13 mouse cellular contexts compared by ENCODE assay signal in the genomic region with DNA sequence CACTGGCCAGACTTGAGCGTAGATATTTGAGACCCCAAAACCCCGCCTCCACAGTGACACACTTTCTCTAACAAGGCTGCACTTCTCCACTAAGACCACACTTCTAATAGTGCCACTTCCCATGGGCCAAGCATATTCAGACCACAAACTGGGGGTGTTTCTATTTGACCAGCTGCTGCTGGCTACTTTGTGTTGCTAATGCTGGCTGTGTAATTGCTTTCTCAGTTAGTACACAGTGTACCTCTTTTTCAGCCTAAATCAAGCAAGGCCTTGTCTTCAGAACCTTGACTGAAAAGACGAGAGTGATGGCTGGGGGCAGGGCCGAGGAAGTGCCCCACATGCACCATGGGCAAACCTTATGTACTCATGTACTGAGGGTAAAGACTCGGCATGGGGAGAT.
A peak's percentile ranks its signal among the peaks of the same experiment; 100 is the strongest.
DNase-seq lines count a peak whose midpoint lies in the region; ATAC-seq and TF ChIP-seq lines count a peak whose summit lies in the region.
"Had no signal": no experiment of that assay in that cellular context is flagged by ENCODE, and none has a peak within 500 bp of the region (broad histone marks: within the 10 kb centered on the region; RNA-seq: fewer than 3 reads in every experiment).

No protein-coding gene starts in this region.

- no peak overlapping the region for H3K4me2 ChIP-seq in hindbrain, embryonic 15.5 days
- no peak overlapping the region for H3K4me2 ChIP-seq in hindbrain, embryonic 14.5 days (replicated peaks)
- no peak overlapping the region for H3K4me2 ChIP-seq in hindbrain, postnatal 0 days (ENCODE audit: low read depth, low read length)

- H3K27me3 ChIP-seq in hindbrain, embryonic 15.5 days, result no peaks in the 10 kb centered on the region
- no peaks in the 10 kb centered on the region for H3K27me3 ChIP-seq in hindbrain, embryonic 14.5 days (ENCODE audit: control insufficient read depth, insufficient read depth, low read length)
- H3K27me3 ChIP-seq in hindbrain, postnatal 0 days (ENCODE audit: insufficient read depth, low read length), result no peaks in the 10 kb centered on the region
- H3K27me3 ChIP-seq in thymus, adult 2 months (ENCODE audit: control insufficient read depth, insufficient read depth, low read length), result no peaks in the 10 kb centered on the region

- H3K4me1 ChIP-seq in hindbrain, embryonic 15.5 days (replicated peaks), result peaks cover 24% of the 10 kb centered on the region
- peaks cover 16% of the 10 kb centered on the region for H3K4me1 ChIP-seq in hindbrain, embryonic 14.5 days (replicated peaks; ENCODE audit: control insufficient read depth, insufficient read depth, low read length)
- H3K4me1 ChIP-seq in hindbrain, postnatal 0 days (ENCODE audit: insufficient read depth, low read length), result peaks cover 4% of the 10 kb centered on the region; the same call in 1 of the 2 replicates
- H3K4me1 ChIP-seq in thymus, adult 2 months (replicated peaks; ENCODE audit: control insufficient read depth, insufficient read depth, low read length), result no peaks in the 10 kb centered on the region

- no peak for TF ChIP-seq POLR2A in thymus, adult 2 months (IDR thresholded peaks at IDR 0.05; ENCODE audit: control insufficient read depth, extremely low read depth, insufficient read depth, low read length, poor library complexity)

- no peak for DNase-seq in hindbrain, embryonic 14.5 days (ENCODE audit: low spot score)
- DNase-seq in 416B (ENCODE audit: low read depth) (peak; percentile 33), ES-CJ7 (ENCODE audit: low read depth, low spot score) (peak; percentile 14)
- DNase-seq in hindbrain, postnatal 0 days (ENCODE audit: low spot score), result peak; percentile 63
- DNase-seq in cerebellum, adult 11 months, result no peak
- no peak for DNase-seq in thymus, adult 2 months
- DNase-seq: cerebellum, adult 11-12 months; kidney, postnatal 36 days; lung, postnatal 4 days; right cerebral cortex, postnatal 25 days had no signal

- no peak overlapping the region for H3K4me3 ChIP-seq in hindbrain, embryonic 15.5 days
- no peak overlapping the region for H3K4me3 ChIP-seq in hindbrain, embryonic 14.5 days (replicated peaks; ENCODE audit: low read length)
- H3K4me3 ChIP-seq in hindbrain, postnatal 0 days (ENCODE audit: low read length), result no peak overlapping the region
- no peak overlapping the region for H3K4me3 ChIP-seq in thymus, adult 2 months (ENCODE audit: control insufficient read depth, insufficient read depth, low read length)
- H3K4me3 ChIP-seq: embryonic facial prominence, embryonic 10.5 days had no signal

- H3K36me3 ChIP-seq in hindbrain, embryonic 15.5 days, result no peaks in the 10 kb centered on the region
- no peaks in the 10 kb centered on the region for H3K36me3 ChIP-seq in hindbrain, embryonic 14.5 days (replicated peaks; ENCODE audit: control insufficient read depth, insufficient read depth)
- H3K36me3 ChIP-seq in hindbrain, postnatal 0 days (ENCODE audit: insufficient read depth, low read length), result no peaks in the 10 kb centered on the region
- H3K36me3 ChIP-seq in thymus, adult 2 months (ENCODE audit: control insufficient read depth, insufficient read depth, low read length), result no peaks in the 10 kb centered on the region

- no peak overlapping the region for H3K27ac ChIP-seq in hindbrain, embryonic 15.5 days (replicated peaks)
- H3K27ac ChIP-seq in hindbrain, embryonic 14.5 days, result no peak overlapping the region
- peak overlapping the region; percentile 51 for H3K27ac ChIP-seq in hindbrain, postnatal 0 days
- H3K27ac ChIP-seq in thymus, adult 2 months (ENCODE audit: control insufficient read depth, insufficient read depth, low read length), result no peak overlapping the region
- H3K27ac ChIP-seq: embryonic facial prominence, embryonic 10.5 days had no signal

- 70% methylated on average over 5 of the region's 5 CpGs for WGBS in hindbrain, embryonic 15.5 days
- WGBS in hindbrain, embryonic 14.5 days, result 76% methylated on average over 5 of the region's 5 CpGs
- WGBS in hindbrain, postnatal 0 days, result 68% methylated on average over 5 of the region's 5 CpGs
- WGBS in thymus, adult 2 months, result 94% methylated on average over 5 of the region's 5 CpGs

- ATAC-seq in hindbrain, embryonic 15.5 days (ENCODE audit: low FRiP score, low read depth), result peak; percentile 75; the same call in 1 of the 2 replicates
- no peak for ATAC-seq in hindbrain, embryonic 14.5 days (ENCODE audit: low FRiP score)
- ATAC-seq in hindbrain, postnatal 0 days, result peak; percentile 93

- peak; percentile 40; the same call in 1 of the 2 replicates for TF ChIP-seq CTCF in hindbrain, postnatal 0 days (IDR thresholded peaks at IDR 0.05; ENCODE audit: low read depth)
- TF ChIP-seq CTCF in thymus, adult 2 months (IDR thresholded peaks at IDR 0.05; ENCODE audit: borderline replicate concordance, control insufficient read depth, extremely low read depth, insufficient read depth, low read length, poor library complexity), result no peak

- no peak overlapping the region for H3K9ac ChIP-seq in hindbrain, embryonic 15.5 days
- no peak overlapping the region for H3K9ac ChIP-seq in hindbrain, embryonic 14.5 days
- no peak overlapping the region for H3K9ac ChIP-seq in hindbrain, postnatal 0 days (replicated peaks; ENCODE audit: low read length)

- H3K9me3 ChIP-seq in hindbrain, embryonic 15.5 days, result no peaks in the 10 kb centered on the region
- no peaks in the 10 kb centered on the region for H3K9me3 ChIP-seq in hindbrain, embryonic 14.5 days (ENCODE audit: control insufficient read depth, low read length)
- H3K9me3 ChIP-seq in hindbrain, postnatal 0 days (ENCODE audit: low read length), result no peaks in the 10 kb centered on the region
- H3K9me3 ChIP-seq: embryonic facial prominence, embryonic 10.5 days; G1E had no signal

Comparison
In these comparisons a context has a peak if more than half of its experiments do, and no peak if none do; other contexts are left out.
1. DNase-seq: peak in 416B (single experiment), ES-CJ7 (single experiment) and hindbrain, postnatal 0 days (single experiment); none in hindbrain, embryonic 14.5 days (single experiment), cerebellum, adult 11 months (single experiment) and thymus, adult 2 months (single experiment).